Mouse (Mus musculus): ENCODE measurements around the gene Atxn7l3. TPM values are rescaled to one million over a fixed set of nuclear protein-coding genes. Genes with fewer than 3 reads are reported as not detected.

Atxn7l3 gene
- polyA plus RNA-seq, 1 experiment from 2014 or later: 11.6 TPM

DNA sequence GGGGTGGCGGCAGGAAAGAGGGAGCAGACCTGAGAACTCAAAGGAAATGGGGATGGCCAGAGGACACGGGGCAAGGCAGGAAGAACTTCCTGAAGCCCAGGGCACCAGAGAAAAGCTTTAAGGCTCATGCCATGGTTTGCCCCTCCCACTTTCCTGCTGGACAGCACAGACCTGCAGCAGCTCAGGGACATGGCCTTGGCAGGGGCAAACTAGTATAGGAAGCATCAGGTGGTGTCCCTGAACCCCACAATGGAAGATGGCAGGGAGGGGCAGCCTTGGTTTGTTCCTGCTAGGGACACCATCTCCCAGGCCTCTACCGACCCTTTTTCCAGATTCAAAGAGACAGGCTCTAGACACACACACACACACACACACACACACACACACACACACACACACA, 8.9 kb upstream of the Atxn7l3 start:
- H3K4me2 ChIP-seq (ENCODE audit: low read depth, low read length): no peak overlapping the region
- no peak overlapping the region for H3K4me3 ChIP-seq (ENCODE audit: low read length)
- no peak overlapping the region for H3K9ac ChIP-seq (ENCODE audit: low read length)
- H3K27ac ChIP-seq (ENCODE audit: low read length): no peak overlapping the region
- WGBS: 40% methylated on average over 3 of the region's 3 CpGs
- H3K4me1 ChIP-seq (replicated peaks; ENCODE audit: control insufficient read depth, insufficient read depth, low read length): peaks cover 15% of the 10 kb centered on the region
- H3K27me3 ChIP-seq (ENCODE audit: control insufficient read depth, insufficient read depth, low read depth, low read length): no peaks in the 10 kb centered on the region
- no peaks in the 10 kb centered on the region for H3K9me3 ChIP-seq (ENCODE audit: control insufficient read depth, low read length)
- H3K36me3 ChIP-seq (ENCODE audit: control insufficient read depth, insufficient read depth, low read length): peaks cover 27% of the 10 kb centered on the region
- ATAC-seq (ENCODE audit: low read depth): no peak

DNA sequence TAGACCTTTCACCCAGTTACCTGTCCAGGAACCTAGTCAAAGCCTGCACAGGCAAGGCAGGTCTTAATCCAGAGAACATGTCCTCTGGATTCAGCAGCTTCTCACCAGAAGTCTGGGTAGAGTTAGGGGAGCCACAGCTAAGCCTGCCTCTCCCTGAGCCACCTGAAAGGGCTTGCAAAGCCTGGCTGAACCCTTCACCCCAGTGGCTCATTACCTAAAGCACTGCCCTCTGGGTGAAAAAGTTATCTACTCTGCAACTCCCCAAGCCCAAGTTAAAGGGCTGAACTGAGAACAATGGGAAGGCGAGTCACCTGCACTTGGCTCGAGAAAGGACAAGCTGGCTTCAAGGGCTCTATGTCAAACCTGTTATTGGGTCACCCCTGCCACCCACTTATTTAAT, 7.7 kb upstream of the Atxn7l3 start:
- peaks cover 22% of the 10 kb centered on the region for H3K36me3 ChIP-seq (ENCODE audit: control insufficient read depth, insufficient read depth, low read length)
- no peak overlapping the region for H3K4me2 ChIP-seq (ENCODE audit: low read depth, low read length)
- no peak overlapping the region for H3K4me3 ChIP-seq (ENCODE audit: low read length)
- H3K4me1 ChIP-seq (replicated peaks; ENCODE audit: control insufficient read depth, insufficient read depth, low read length): peaks cover 4% of the 10 kb centered on the region
- no peak overlapping the region for H3K27ac ChIP-seq (ENCODE audit: low read length)
- H3K9me3 ChIP-seq (ENCODE audit: control insufficient read depth, low read length): no peaks in the 10 kb centered on the region
- WGBS: 25% methylated on average over 2 of the region's 2 CpGs
- no peak for ATAC-seq (ENCODE audit: low read depth)
- H3K9ac ChIP-seq (ENCODE audit: low read length): no peak overlapping the region
- no peaks in the 10 kb centered on the region for H3K27me3 ChIP-seq (ENCODE audit: control insufficient read depth, insufficient read depth, low read depth, low read length)

DNA sequence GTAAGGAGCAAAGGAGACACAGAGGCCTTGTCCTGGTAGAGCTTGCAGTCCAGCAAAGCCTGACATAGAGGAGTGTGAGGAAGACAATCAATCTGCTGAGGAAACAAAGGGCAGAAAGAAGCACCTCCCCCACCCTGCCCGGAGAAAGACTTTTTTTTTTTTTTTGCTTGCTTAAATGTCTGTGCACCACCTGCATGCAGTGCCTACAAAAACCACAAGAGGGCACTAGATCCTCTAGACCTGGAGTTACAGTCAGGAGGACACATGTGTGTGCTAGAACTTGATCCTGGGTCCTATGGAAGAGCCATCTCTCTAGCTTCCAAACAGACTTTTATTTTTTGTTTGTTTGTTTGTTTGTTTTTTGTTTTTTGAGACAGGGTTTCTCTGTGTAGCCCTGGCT, 3.4 kb upstream of the Atxn7l3 start:
- WGBS: 14% methylated on average over 1 of the region's 1 CpGs
- H3K27me3 ChIP-seq (ENCODE audit: control insufficient read depth, insufficient read depth, low read depth, low read length): no peaks in the 10 kb centered on the region
- no peak overlapping the region for H3K27ac ChIP-seq (ENCODE audit: low read length)
- no peaks in the 10 kb centered on the region for H3K36me3 ChIP-seq (ENCODE audit: control insufficient read depth, insufficient read depth, low read length)
- H3K4me2 ChIP-seq (ENCODE audit: low read depth, low read length): no peak overlapping the region
- H3K9me3 ChIP-seq (ENCODE audit: control insufficient read depth, low read length): no peaks in the 10 kb centered on the region
- ATAC-seq (ENCODE audit: low read depth): no peak
- H3K4me3 ChIP-seq (ENCODE audit: low read length): no peak overlapping the region
- H3K9ac ChIP-seq (ENCODE audit: low read length): no peak overlapping the region
- peaks cover 13% of the 10 kb centered on the region for H3K4me1 ChIP-seq (replicated peaks; ENCODE audit: control insufficient read depth, insufficient read depth, low read length)

DNA sequence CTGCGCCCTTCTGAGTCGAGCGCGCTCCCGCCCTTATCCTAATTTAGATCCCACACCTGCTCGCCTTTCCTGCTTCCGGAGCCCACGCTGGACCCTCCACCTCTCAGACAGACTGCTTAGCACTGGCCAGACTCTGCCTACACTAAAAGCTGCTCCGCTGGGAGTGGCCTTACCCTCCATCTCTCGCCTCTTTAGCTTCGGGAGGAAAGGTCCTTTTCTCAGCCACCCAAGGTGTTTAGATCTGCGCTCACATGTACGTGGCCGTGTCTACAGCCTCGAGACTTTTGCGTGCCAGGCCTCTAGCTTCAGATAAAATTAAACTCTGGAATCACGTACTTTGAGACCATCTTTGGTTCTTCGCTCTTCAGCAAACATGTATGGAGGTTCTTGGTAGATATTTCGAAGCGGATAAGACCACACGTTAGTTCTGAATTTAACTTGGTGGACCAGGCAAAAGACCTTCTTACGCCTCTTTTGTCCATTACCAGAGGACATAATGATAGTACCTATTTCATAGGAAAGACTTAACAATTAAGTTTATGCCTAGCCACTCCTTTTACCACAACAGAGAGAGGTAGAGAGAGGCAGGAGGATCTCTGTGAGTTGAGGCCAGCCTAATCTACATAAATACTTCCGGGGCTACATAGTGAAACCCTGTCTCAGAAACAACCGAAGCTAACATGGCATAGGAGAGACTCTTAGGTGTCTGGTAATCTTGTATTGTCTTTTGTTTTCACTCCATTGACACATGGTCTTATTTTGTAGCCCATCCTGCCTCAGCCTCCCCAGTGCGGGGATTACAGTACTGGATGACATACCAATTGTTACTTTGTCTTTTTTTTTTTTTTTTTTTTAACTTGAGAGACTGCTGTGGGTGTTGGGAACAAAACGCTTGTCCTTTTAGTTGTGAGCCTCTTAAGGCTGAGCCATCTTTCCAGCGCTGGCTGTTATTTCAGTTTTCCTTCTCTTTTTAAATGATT, 1.4 kb upstream of the Atxn7l3 start:
- Histone ChIP-seq H3K4me3 (ENCODE audit: low read length) (peak overlapping the region; percentile 79), H3K4me1 (replicated peaks; ENCODE audit: control insufficient read depth, insufficient read depth, low read length) (peaks cover 18% of the 10 kb centered on the region), H3K27ac (ENCODE audit: low read length) (peak overlapping the region; percentile 95), H3K9me3 (ENCODE audit: control insufficient read depth, low read length) (no peaks in the 10 kb centered on the region), H3K27me3 (ENCODE audit: control insufficient read depth, insufficient read depth, low read depth, low read length) (no peaks in the 10 kb centered on the region), H3K4me2 (ENCODE audit: low read depth, low read length) (peak overlapping the region; percentile 89), H3K36me3 (ENCODE audit: control insufficient read depth, insufficient read depth, low read length) (peaks cover 3% of the 10 kb centered on the region), H3K9ac (ENCODE audit: low read length) (peak overlapping the region; percentile 84)
- 21% methylated on average over 27 of the region's 27 CpGs for WGBS
- ATAC-seq (ENCODE audit: low read depth): peak; percentile 20

DNA sequence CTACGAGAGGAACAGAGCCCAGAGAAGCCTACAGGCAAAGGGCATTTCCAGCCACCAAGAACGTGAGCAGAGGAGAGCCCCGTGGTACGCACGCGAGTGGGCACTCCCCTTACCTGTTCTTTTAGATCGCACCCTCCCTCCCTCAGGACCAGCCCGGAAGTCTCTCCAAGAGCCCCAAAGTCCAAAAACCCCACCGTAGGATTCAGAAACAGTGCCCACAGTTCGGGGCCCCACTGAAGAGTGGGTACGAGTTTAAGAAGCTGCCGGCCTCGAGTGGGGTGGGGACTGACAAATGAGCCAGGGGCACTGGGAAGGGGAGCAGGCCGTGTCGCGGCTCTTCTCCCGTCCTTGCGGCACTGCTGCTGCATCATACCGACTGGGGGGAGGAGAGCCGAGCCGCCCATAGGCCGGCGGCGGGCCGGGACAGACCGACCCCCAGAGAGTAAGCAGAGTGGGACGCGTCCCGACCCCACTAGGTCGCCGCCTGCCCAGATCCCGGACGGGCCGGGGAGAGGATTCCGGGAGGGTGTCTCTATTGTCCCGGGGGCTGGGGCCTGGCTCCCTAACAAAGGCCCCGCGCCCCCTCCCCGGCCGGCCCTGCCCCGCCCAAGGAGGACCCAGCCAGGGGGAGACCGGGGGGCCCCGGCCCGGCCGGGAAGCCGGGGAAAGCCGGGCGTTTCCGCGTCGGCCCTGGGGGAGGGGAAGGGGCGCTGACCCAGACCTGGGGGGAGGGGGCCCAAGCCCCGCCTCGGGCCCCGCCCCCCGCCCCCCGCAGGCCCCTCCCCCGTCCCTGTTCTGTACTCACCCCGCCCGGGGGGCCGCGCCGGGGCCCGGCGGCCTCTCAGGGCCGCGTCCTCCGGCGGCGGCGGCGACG, 596 bp downstream of the Atxn7l3 start:
- Histone ChIP-seq H3K4me1 (replicated peaks; ENCODE audit: control insufficient read depth, insufficient read depth, low read length) (peaks cover 18% of the 10 kb centered on the region), H3K9ac (ENCODE audit: low read length) (peak overlapping the region; percentile 90), H3K4me2 (ENCODE audit: low read depth, low read length) (peak overlapping the region; percentile 56), H3K9me3 (ENCODE audit: control insufficient read depth, low read length) (no peaks in the 10 kb centered on the region), H3K4me3 (ENCODE audit: low read length) (peak overlapping the region; percentile 79), H3K27me3 (ENCODE audit: control insufficient read depth, insufficient read depth, low read depth, low read length) (no peaks in the 10 kb centered on the region), H3K27ac (ENCODE audit: low read length) (peak overlapping the region; percentile 99), H3K36me3 (ENCODE audit: control insufficient read depth, insufficient read depth, low read length) (peaks cover 23% of the 10 kb centered on the region)
- ATAC-seq (ENCODE audit: low read depth): peak; percentile 41; the same call in 1 of the 2 replicates
- WGBS: 1% methylated on average over 19 of the region's 73 CpGs

DNA sequence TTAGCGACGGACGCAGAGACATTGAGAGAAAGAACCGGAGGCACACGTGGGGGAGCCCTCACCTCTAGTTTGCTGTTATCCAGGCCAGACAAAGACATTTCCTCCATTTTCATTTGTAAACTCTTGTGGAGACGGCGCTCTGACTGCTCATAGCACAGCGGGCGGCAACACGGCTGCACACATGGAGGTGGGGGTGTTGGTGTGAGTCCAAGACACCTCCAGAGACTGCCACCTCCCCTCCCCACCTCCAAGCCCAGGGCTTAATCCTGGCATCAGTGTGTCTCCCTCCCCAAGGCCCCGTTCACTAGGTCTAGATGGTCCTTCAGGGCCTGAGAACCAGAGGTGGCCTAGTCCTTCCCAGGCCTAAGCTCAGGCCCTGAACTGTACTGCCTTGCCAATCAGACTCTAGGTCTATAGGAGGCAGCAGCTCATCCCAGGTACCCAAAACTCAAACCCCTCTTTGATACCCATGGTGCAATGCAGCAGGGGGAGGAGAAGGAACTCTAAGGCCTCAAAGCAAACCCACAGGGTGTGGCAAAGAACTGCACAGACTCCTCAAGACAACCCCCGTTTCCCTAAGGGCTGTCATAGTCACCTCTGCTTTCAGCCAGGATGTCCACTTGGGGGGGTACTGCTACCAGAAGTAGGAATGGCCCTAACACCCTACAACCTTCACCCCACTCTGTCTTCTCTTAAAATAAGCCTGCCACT, 1.4 kb downstream of the Atxn7l3 start:
- peak overlapping the region; percentile 99 for H3K27ac ChIP-seq (ENCODE audit: low read length)
- H3K9ac ChIP-seq (ENCODE audit: low read length): peak overlapping the region; percentile 90
- H3K4me3 ChIP-seq (ENCODE audit: low read length): peak overlapping the region; percentile 79
- H3K4me2 ChIP-seq (ENCODE audit: low read depth, low read length): peak overlapping the region; percentile 56
- H3K4me1 ChIP-seq (replicated peaks; ENCODE audit: control insufficient read depth, insufficient read depth, low read length): peaks cover 18% of the 10 kb centered on the region
- H3K27me3 ChIP-seq (ENCODE audit: control insufficient read depth, insufficient read depth, low read depth, low read length): no peaks in the 10 kb centered on the region
- H3K36me3 ChIP-seq (ENCODE audit: control insufficient read depth, insufficient read depth, low read length): peaks cover 27% of the 10 kb centered on the region
- no peaks in the 10 kb centered on the region for H3K9me3 ChIP-seq (ENCODE audit: control insufficient read depth, low read length)
- WGBS: 50% methylated on average over 12 of the region's 12 CpGs
- ATAC-seq (ENCODE audit: low read depth): no peak

DNA sequence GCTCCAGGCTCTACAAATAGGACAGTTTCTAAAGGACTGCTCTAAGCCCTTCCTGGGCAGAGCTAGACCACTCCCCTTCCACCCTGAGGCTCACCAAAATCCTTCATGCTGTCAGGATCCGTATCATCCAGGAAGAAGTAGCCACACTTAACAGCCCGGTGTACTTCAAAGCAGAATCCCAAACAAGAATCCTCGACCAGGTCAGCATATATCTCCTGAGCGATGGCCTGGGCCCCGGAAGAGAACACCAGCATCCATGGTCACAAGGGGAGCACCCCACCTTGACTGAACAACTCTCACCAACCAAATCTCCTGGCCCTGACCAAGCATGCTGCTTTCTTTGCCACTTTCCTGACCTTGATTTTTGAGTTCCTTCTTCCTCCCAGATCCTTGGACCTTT, 2.0 kb downstream of the Atxn7l3 start:
- 59% methylated on average over 5 of the region's 5 CpGs for WGBS
- Histone ChIP-seq H3K4me3 (ENCODE audit: low read length) (peak overlapping the region; percentile 79), H3K9ac (ENCODE audit: low read length) (peak overlapping the region; percentile 90), H3K4me2 (ENCODE audit: low read depth, low read length) (peak overlapping the region; percentile 56), H3K27me3 (ENCODE audit: control insufficient read depth, insufficient read depth, low read depth, low read length) (no peaks in the 10 kb centered on the region), H3K36me3 (ENCODE audit: control insufficient read depth, insufficient read depth, low read length) (peaks cover 27% of the 10 kb centered on the region), H3K9me3 (ENCODE audit: control insufficient read depth, low read length) (no peaks in the 10 kb centered on the region), H3K27ac (ENCODE audit: low read length) (peak overlapping the region; percentile 99), H3K4me1 (replicated peaks; ENCODE audit: control insufficient read depth, insufficient read depth, low read length) (peaks cover 18% of the 10 kb centered on the region)
- no peak for ATAC-seq (ENCODE audit: low read depth)

DNA sequence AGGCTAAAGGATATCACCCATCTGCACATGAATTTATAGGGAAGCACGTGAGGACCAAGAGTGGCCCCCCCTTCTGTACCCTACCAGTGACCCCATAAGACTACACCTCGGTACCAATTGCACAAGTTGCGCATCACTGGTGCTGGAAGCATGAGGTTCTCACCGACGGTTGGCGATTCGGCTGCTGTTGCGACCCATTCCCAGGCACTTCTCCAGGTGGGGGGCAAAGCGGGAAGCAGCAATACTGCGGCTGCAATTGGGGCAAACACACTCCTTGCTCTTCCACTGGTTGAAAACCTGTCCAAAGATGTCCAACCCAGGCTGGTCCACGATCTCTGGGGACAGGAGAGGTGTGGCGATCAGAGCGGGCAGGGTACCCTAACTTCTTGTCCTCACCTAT, 2.5 kb downstream of the Atxn7l3 start:
- Histone ChIP-seq H3K4me1 (replicated peaks; ENCODE audit: control insufficient read depth, insufficient read depth, low read length) (peaks cover 18% of the 10 kb centered on the region), H3K9me3 (ENCODE audit: control insufficient read depth, low read length) (no peaks in the 10 kb centered on the region), H3K36me3 (ENCODE audit: control insufficient read depth, insufficient read depth, low read length) (peaks cover 27% of the 10 kb centered on the region), H3K27ac (ENCODE audit: low read length) (no peak overlapping the region), H3K27me3 (ENCODE audit: control insufficient read depth, insufficient read depth, low read depth, low read length) (no peaks in the 10 kb centered on the region), H3K9ac (ENCODE audit: low read length) (no peak overlapping the region), H3K4me2 (ENCODE audit: low read depth, low read length) (no peak overlapping the region), H3K4me3 (ENCODE audit: low read length) (no peak overlapping the region)
- WGBS: 89% methylated on average over 13 of the region's 13 CpGs
- ATAC-seq (ENCODE audit: low read depth): no peak

All from lung, embryonic 16.5 days (tissue).